Mouse (Mus musculus): ENCODE results near the gene 4931414P19Rik.

The 4931414P19Rik gene

GRCm38 (mm10) chr14:54544703-54545102 is 61.1 kb downstream of the 4931414P19Rik start:
- DNase-seq (ENCODE audit: low read depth, low spot score): no peak

- no peak for DNase-seq (ENCODE audit: low read depth, low spot score)
Measured at GRCm38 (mm10) chr14:54540771-54541170, 65.0 kb downstream of the 4931414P19Rik start.

GRCm38 (mm10) chr14:54538580-54538979 is 67.2 kb downstream of the 4931414P19Rik start:
- peak; percentile 14 for DNase-seq (ENCODE audit: low read depth, low spot score)

All from CD4-positive, CD25-positive, alpha-beta regulatory T cell, adult 2 months (primary cell).